Mouse (Mus musculus): ENCODE data around the gene Atp1b1. TPM values are rescaled to one million over a fixed set of nuclear protein-coding genes. Genes with fewer than 3 reads are reported as not detected.

Atp1b1 gene
- polyA plus RNA-seq, 1 experiment from 2014 or later, result 52.5 TPM

- 88% methylated on average over 3 of the region's 3 CpGs for WGBS
- H3K9ac ChIP-seq (ENCODE audit: low read length), result no peak overlapping the region
- H3K4me3 ChIP-seq (ENCODE audit: low read depth, low read length), result no peak overlapping the region
- no peaks in the 10 kb centered on the region for H3K4me1 ChIP-seq (ENCODE audit: control insufficient read depth, insufficient read depth, low read length)
- H3K4me2 ChIP-seq (ENCODE audit: low read length), result no peak overlapping the region
- H3K36me3 ChIP-seq (ENCODE audit: control insufficient read depth, insufficient read depth, low read length), result no peaks in the 10 kb centered on the region
- DNase-seq (ENCODE audit: low spot score) (no peak), ATAC-seq (no peak)
- no peaks in the 10 kb centered on the region for H3K9me3 ChIP-seq (replicated peaks; ENCODE audit: control insufficient read depth, low read length)
- H3K27me3 ChIP-seq (replicated peaks; ENCODE audit: control insufficient read depth, insufficient read depth, low read length), result no peaks in the 10 kb centered on the region
- H3K27ac ChIP-seq (ENCODE audit: low read depth, low read length), result no peak overlapping the region
These were observed 31.9 kb upstream of the Atp1b1 start for GRCm38 (mm10) chr1:164489961-164490594.

DNA sequence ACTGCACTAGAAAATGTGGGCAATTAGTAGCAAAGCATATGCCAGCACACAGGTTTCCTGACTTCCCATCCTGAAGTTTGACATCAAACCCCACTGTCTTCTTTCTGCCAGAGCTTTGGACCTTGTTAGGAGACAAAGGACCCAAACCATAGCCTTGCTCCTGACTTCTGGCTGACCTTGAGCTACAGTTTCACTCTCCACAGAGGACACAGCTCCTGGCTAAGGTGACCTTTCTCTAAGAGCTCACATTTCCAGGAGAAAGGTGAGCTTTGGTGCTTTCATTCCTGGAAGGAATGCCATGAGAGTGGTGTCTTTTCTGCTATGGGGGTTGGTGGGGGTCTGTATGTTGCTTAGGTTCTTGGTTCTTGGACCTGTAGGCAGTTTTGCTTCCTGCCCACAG lies 25.6 kb upstream of the Atp1b1 start:
- no peaks in the 10 kb centered on the region for H3K27me3 ChIP-seq (replicated peaks; ENCODE audit: control insufficient read depth, insufficient read depth, low read length)
- H3K9me3 ChIP-seq (replicated peaks; ENCODE audit: control insufficient read depth, low read length), result no peaks in the 10 kb centered on the region
- no peaks in the 10 kb centered on the region for H3K36me3 ChIP-seq (ENCODE audit: control insufficient read depth, insufficient read depth, low read length)
- ATAC-seq, result no peak
- no peak overlapping the region for H3K27ac ChIP-seq (ENCODE audit: low read depth, low read length)
- no peak overlapping the region for H3K4me2 ChIP-seq (ENCODE audit: low read length)
- H3K4me3 ChIP-seq (ENCODE audit: low read depth, low read length), result no peak overlapping the region
- no peak for DNase-seq (ENCODE audit: low spot score)
- H3K9ac ChIP-seq (ENCODE audit: low read length), result no peak overlapping the region
- H3K4me1 ChIP-seq (ENCODE audit: control insufficient read depth, insufficient read depth, low read length), result no peaks in the 10 kb centered on the region

DNA sequence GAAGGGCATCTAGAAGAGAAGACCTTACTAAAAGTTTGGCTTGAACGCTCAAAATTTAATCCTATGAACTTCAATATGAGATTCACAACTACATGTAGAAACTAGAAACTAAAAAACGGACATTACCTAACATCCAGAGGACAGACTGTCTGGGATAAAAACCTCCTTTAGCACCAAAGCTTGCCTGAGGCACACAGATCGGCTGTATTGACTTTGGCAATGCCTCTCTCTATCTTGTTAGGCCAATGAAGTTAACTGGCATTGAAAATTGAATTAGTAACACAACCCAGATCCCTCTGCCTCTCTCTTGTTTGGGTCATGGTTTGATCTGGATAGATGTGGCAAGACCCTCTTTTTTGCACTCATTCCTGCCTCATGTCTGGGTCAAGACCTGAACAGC lies 24.7 kb upstream of the Atp1b1 start:
- Histone ChIP-seq H3K9ac (ENCODE audit: low read length) (no peak overlapping the region), H3K9me3 (replicated peaks; ENCODE audit: control insufficient read depth, low read length) (no peaks in the 10 kb centered on the region), H3K27me3 (replicated peaks; ENCODE audit: control insufficient read depth, insufficient read depth, low read length) (no peaks in the 10 kb centered on the region), H3K4me1 (ENCODE audit: control insufficient read depth, insufficient read depth, low read length) (no peaks in the 10 kb centered on the region), H3K36me3 (ENCODE audit: control insufficient read depth, insufficient read depth, low read length) (no peaks in the 10 kb centered on the region), H3K4me2 (ENCODE audit: low read length) (no peak overlapping the region), H3K27ac (ENCODE audit: low read depth, low read length) (no peak overlapping the region), H3K4me3 (ENCODE audit: low read depth, low read length) (no peak overlapping the region)
- DNase-seq (ENCODE audit: low spot score) (no peak), ATAC-seq (no peak)
- 92% methylated on average over 3 of the region's 3 CpGs for WGBS

DNA sequence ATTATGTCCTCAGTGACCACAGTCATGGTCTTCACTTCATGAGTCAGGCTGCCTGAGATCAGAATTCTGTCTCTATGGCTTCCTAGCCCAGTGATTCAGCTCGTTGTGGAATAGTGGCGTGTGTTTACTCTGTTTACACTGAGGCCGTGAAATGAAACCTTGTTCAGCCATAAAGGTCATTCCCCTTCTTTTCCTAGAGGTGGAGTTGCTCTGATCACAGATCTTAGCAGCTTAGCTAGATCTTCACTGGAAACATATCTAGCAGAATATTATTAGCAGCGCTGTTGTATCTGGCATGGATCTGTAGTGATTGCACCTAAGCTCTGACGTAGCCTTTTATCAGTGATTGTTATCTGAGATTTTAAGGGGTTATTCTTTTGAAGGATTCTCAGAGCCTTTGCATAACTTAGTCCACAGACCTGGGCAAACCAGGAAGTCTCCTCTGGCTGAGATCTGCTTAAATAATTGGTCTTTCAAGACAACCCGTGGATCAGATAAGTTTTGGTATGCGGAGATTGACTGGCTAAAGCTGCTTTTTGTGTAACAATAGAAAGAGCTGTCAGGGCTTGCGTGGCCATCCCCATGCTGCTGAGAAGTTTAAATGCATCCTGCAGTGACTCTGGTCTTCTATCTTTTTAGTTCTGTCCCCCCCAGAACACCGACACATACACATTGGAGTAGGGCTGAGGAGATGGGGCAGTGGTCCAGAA lies 23.6 kb upstream of the Atp1b1 start:
- no peak overlapping the region for H3K9ac ChIP-seq (ENCODE audit: low read length)
- no peaks in the 10 kb centered on the region for H3K27me3 ChIP-seq (replicated peaks; ENCODE audit: control insufficient read depth, insufficient read depth, low read length)
- no peak overlapping the region for H3K27ac ChIP-seq (ENCODE audit: low read depth, low read length)
- WGBS, result 58% methylated on average over 9 of the region's 9 CpGs
- no peak overlapping the region for H3K4me3 ChIP-seq (ENCODE audit: low read depth, low read length)
- no peak overlapping the region for H3K4me2 ChIP-seq (ENCODE audit: low read length)
- no peak for DNase-seq (ENCODE audit: low spot score)
- H3K4me1 ChIP-seq (ENCODE audit: control insufficient read depth, insufficient read depth, low read length), result no peaks in the 10 kb centered on the region
- no peaks in the 10 kb centered on the region for H3K9me3 ChIP-seq (replicated peaks; ENCODE audit: control insufficient read depth, low read length)
- no peak for ATAC-seq
- H3K36me3 ChIP-seq (ENCODE audit: control insufficient read depth, insufficient read depth, low read length), result no peaks in the 10 kb centered on the region

- H3K9ac ChIP-seq (ENCODE audit: low read length), result no peak overlapping the region
- H3K27ac ChIP-seq (ENCODE audit: low read depth, low read length), result no peak overlapping the region
- WGBS, result 92% methylated on average over 5 of the region's 5 CpGs
- no peaks in the 10 kb centered on the region for H3K9me3 ChIP-seq (replicated peaks; ENCODE audit: control insufficient read depth, low read length)
- no peak for ATAC-seq
- no peak for DNase-seq (ENCODE audit: low spot score)
- no peaks in the 10 kb centered on the region for H3K27me3 ChIP-seq (replicated peaks; ENCODE audit: control insufficient read depth, insufficient read depth, low read length)
- H3K4me3 ChIP-seq (ENCODE audit: low read depth, low read length), result no peak overlapping the region
- no peaks in the 10 kb centered on the region for H3K36me3 ChIP-seq (ENCODE audit: control insufficient read depth, insufficient read depth, low read length)
- H3K4me1 ChIP-seq (ENCODE audit: control insufficient read depth, insufficient read depth, low read length), result no peaks in the 10 kb centered on the region
- no peak overlapping the region for H3K4me2 ChIP-seq (ENCODE audit: low read length)
These were observed 22.8 kb upstream of the Atp1b1 start for GRCm38 (mm10) chr1:164480755-164481644.

- no peak overlapping the region for H3K4me3 ChIP-seq (ENCODE audit: low read depth, low read length)
- no peaks in the 10 kb centered on the region for H3K4me1 ChIP-seq (ENCODE audit: control insufficient read depth, insufficient read depth, low read length)
- H3K9me3 ChIP-seq (replicated peaks; ENCODE audit: control insufficient read depth, low read length), result no peaks in the 10 kb centered on the region
- H3K36me3 ChIP-seq (ENCODE audit: control insufficient read depth, insufficient read depth, low read length), result no peaks in the 10 kb centered on the region
- ATAC-seq, result no peak
- H3K4me2 ChIP-seq (ENCODE audit: low read length), result no peak overlapping the region
- no peak overlapping the region for H3K9ac ChIP-seq (ENCODE audit: low read length)
- WGBS, result 90% methylated on average over 4 of the region's 4 CpGs
- no peak overlapping the region for H3K27ac ChIP-seq (ENCODE audit: low read depth, low read length)
- no peaks in the 10 kb centered on the region for H3K27me3 ChIP-seq (replicated peaks; ENCODE audit: control insufficient read depth, insufficient read depth, low read length)
- no peak for DNase-seq (ENCODE audit: low spot score)
These were observed 17.7 kb upstream of the Atp1b1 start for GRCm38 (mm10) chr1:164475895-164476294.

- H3K27ac ChIP-seq (ENCODE audit: low read depth, low read length), result no peak overlapping the region
- H3K4me3 ChIP-seq (ENCODE audit: low read depth, low read length), result no peak overlapping the region
- DNase-seq (ENCODE audit: low spot score), result peak; percentile 68
- H3K4me2 ChIP-seq (ENCODE audit: low read length), result no peak overlapping the region
- no peaks in the 10 kb centered on the region for H3K9me3 ChIP-seq (replicated peaks; ENCODE audit: control insufficient read depth, low read length)
- no peak overlapping the region for H3K9ac ChIP-seq (ENCODE audit: low read length)
- H3K36me3 ChIP-seq (ENCODE audit: control insufficient read depth, insufficient read depth, low read length), result no peaks in the 10 kb centered on the region
- H3K27me3 ChIP-seq (replicated peaks; ENCODE audit: control insufficient read depth, insufficient read depth, low read length), result no peaks in the 10 kb centered on the region
- H3K4me1 ChIP-seq (ENCODE audit: control insufficient read depth, insufficient read depth, low read length), result no peaks in the 10 kb centered on the region
- ATAC-seq, result peak; percentile 68; the same call in 1 of the 2 replicates
- WGBS, result 72% methylated on average over 7 of the region's 7 CpGs
These were observed 16.8 kb upstream of the Atp1b1 start for GRCm38 (mm10) chr1:164474778-164475511.

- no peak overlapping the region for H3K4me2 ChIP-seq (ENCODE audit: low read length)
- H3K36me3 ChIP-seq (ENCODE audit: control insufficient read depth, insufficient read depth, low read length), result no peaks in the 10 kb centered on the region
- no peak overlapping the region for H3K4me3 ChIP-seq (ENCODE audit: low read depth, low read length)
- H3K9me3 ChIP-seq (replicated peaks; ENCODE audit: control insufficient read depth, low read length), result no peaks in the 10 kb centered on the region
- no peak overlapping the region for H3K9ac ChIP-seq (ENCODE audit: low read length)
- H3K27ac ChIP-seq (ENCODE audit: low read depth, low read length), result no peak overlapping the region
- no peak for DNase-seq (ENCODE audit: low spot score)
- ATAC-seq, result no peak
- no peaks in the 10 kb centered on the region for H3K27me3 ChIP-seq (replicated peaks; ENCODE audit: control insufficient read depth, insufficient read depth, low read length)
- WGBS, result 90% methylated on average over 6 of the region's 6 CpGs
- H3K4me1 ChIP-seq (ENCODE audit: control insufficient read depth, insufficient read depth, low read length), result no peaks in the 10 kb centered on the region
These were observed 16.2 kb upstream of the Atp1b1 start for GRCm38 (mm10) chr1:164474310-164474709.
